Mouse (Mus musculus) left cerebral cortex, postnatal 14 days (tissue): ENCODE data around the gene Npr2. TPM values are rescaled to one million over a fixed set of nuclear protein-coding genes. Genes with fewer than 3 reads are reported as not detected.

Source experiments
- DNase-seq, 2 experiments: peaks; one replicate each; pipeline ENCODE4 v3.0.0; 2021 to 2022; ENCODE audit warnings: low spot score in 2 of 2, mixed read lengths in 1 of 2
- intact Hi-C: fragments of 180-260 bp; cut with DNase I; formaldehyde crosslinking; loops from one replicate; pipeline ENCODE4 v1.15.1; 2025
- total RNA-seq, 2 experiments: library from RNA; stranded (reverse); gene quantifications; 2 replicates each; pipeline ENCODE4 v1.2.3; 2021

Gene Npr2
- total RNA-seq, 2 experiments from 2014 or later: 38.5 to 43.3 TPM

GRCm38 (mm10) chr4:43656339-43657109 lies 24.8 kb downstream of the Npr2 start, which contains the start of gene Hint2:
Gene Hint2, minus strand, starts transcription at chr4:43656466.
- intact Hi-C loops: no loop called here
- peak; percentile 95 to 98 for DNase-seq

DNA sequence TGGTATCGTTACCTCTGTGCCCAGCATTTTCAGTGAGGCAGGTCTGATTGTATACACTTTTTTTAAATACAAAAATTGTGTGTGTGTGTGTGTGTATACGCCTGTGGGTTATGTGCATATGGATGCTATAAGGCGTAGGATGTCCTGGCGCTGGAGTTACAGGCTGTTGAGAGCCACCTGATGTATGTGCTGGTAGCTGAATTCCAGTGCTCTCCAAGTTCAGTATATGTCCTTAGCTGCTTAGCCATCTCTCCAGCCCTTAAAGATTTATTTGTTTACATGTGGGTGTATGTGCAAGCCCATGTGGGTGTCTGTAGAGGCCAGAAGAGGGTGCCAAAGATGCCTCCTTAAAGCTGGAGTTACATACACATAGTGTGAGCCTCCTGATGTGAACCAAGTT lies 25.4 kb downstream of the Npr2 start:
- peak in 1 of 2 experiments; percentile 51 for DNase-seq
- intact Hi-C loops: no loop called here

- DNase-seq: peak in 1 of 2 experiments; percentile 31
- intact Hi-C loops: loop anchor here (1.0 kb wide), 1 partner anchor 36 kb away; no protein-coding TSS in a partner anchor
Observed at GRCm38 (mm10) chr4:43666412-43666811, 34.7 kb downstream of the Npr2 start.

GRCm38 (mm10) chr4:43668782-43669427 lies 37.2 kb downstream of the Npr2 start, which contains the start of the genes Tmem8b and Fam221b:
Gene Tmem8b, plus strand, starts transcription at chr4:43668971.
Gene Fam221b, minus strand, starts transcription at chr4:43669145.
- peak; percentile 88 to 90 for DNase-seq
- intact Hi-C loops: no loop called here

DNA sequence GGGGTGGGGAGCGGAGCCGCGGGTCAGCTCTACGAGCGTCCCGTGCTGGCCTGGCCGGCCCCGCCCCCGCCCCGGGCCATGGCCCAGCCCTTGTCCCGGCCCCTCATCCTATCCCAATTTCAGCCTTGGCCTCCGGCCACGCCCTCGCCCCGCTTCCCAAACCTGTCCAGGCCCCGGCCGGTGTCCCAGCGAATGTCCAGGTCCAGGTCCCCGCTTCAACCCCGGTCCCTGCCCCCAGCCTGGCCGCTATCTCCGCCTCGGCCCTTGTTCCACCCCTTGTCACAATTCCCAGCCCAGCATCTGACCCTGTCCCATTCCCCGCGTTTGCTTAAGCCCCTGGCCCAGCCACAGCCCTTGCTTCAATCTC lies 37.7 kb downstream of the Npr2 start:
- intact Hi-C loops: no loop called here

GRCm38 (mm10) chr4:43672070-43672469 lies 40.3 kb downstream of the Npr2 start:
- intact Hi-C loops: loop anchor here (2.0 kb wide), 1 partner anchor 39 kb away; the partner anchor contains the start of gene Olfr71
- peak; percentile 86 to 91 for DNase-seq

More for the DNA sequence above, 37.7 kb downstream of the Npr2 start:
- DNase-seq: peak in 1 of 2 experiments; percentile 36

DNA sequence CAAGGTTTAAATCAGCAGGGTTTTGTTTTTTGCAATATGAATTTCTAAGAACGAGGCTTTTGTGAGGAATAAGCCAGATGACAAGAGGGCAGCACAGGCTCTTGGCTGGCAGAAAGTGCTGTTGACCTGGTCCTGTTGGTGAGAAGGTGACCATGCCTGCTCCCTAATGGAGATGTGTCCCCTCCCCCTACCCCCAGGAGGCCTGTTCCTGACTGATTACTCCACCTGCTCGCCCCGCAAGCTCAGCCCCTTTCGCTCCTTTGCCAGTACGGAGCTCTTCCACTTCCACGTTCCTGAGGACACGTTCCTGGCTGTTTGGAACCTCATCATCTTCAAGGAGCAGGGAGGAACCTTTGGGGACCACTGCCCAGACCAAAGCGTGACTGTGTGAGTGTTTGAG lies 42.0 kb downstream of the Npr2 start:
- intact Hi-C loops: loop anchor here (2.0 kb wide), 1 partner anchor 37 kb away; the partner anchor contains the start of gene Olfr71
- DNase-seq: no peak

DNA sequence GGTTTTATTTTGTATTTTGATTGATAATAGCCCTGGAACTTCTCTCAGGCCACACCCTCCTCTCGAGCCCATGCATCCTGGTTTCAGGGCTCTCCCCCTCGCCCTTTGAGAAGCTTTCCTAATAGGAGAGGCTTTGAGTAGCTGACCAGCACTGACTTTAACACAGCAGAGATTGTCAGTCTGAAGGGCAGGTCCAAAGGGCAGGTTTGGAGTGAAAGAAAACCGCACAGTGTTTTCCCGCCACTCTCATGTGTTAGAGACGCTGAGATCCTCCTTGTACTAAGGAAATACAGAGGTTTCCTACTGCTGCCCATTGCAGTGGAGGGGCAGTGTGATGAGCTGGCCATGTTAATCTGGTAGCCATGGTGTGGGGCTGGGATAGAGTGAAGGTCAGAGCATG lies 43.2 kb downstream of the Npr2 start:
- intact Hi-C loops: no loop called here

GRCm38 (mm10) chr4:43675608-43676007 lies 43.9 kb downstream of the Npr2 start:
- intact Hi-C loops: no loop called here

More for the DNA sequence above, 43.2 kb downstream of the Npr2 start:
- DNase-seq: no peak

GRCm38 (mm10) chr4:43678541-43678940 lies 46.8 kb downstream of the Npr2 start:
- DNase-seq: no peak
- intact Hi-C loops: no loop called here

More at GRCm38 (mm10) chr4:43675608-43676007, 43.9 kb downstream of the Npr2 start:
- DNase-seq: no peak

GRCm38 (mm10) chr4:43679416-43680043 lies 47.8 kb downstream of the Npr2 start:
- intact Hi-C loops: no loop called here
- no peak for DNase-seq

- no peak for DNase-seq
- intact Hi-C loops: no loop called here
Observed at GRCm38 (mm10) chr4:43690021-43690420, 58.3 kb downstream of the Npr2 start.

DNA sequence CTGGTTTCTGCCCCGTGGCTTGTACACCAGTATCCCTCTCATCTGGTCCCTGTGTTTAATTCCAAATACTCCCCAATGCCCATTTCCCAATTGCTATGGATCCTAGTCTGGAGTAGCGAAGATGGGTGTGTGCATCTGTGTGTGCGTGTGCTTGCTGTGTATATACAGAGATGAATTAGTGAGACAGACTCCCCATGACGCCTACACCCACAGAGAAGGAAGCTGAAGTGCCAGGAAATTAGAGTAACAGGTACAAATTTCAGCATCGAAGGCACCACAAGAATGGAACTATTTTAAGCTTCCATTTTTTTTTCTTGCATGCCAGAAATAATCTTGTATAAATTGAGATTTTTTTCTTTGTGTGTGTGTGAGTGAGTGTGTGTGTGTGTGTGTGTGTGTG lies 59.3 kb downstream of the Npr2 start:
- intact Hi-C loops: no loop called here
- DNase-seq: peak; percentile 28 to 66

GRCm38 (mm10) chr4:43693806-43694241 lies 62.1 kb downstream of the Npr2 start:
- intact Hi-C loops: no loop called here

DNA sequence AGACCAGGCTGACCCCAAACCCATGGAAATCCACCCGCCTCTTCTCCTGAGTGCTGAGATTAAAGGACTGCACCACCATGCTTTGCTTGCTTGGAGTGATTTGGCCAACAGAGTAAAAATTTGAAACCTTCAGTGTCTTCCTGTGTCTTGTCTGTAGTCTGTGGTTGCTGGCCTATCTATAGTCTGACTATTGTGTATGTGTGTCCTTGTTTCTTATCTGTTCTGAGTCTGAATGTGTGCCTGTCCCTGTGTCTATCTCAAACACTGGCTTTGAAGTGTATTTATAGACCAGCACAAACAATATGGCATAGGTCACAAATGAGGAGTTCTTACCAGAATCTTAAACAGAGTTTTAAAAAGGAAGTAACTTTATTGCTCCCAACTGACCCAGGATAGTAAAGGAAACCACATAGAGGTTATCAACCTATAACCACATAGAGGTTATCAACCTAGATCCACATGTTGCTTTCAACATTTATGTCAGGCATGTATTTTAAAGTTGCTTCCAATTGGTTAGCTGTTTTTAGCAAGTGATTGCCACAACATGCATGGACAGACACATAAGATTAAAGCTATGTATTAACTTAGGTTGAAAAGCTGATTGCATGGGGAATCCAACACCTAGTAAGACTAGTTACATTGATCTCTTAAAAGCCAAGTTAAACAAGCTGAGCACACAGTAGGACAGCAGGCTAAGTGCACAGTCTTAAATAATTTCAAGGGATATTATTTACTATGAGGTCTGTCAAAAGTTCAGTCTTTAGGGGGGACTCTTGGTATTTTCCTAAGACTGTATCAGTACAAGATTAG lies 62.9 kb downstream of the Npr2 start:
- intact Hi-C loops: no loop called here
- no peak for DNase-seq

More at GRCm38 (mm10) chr4:43693806-43694241, 62.1 kb downstream of the Npr2 start:
- no peak for DNase-seq

DNA sequence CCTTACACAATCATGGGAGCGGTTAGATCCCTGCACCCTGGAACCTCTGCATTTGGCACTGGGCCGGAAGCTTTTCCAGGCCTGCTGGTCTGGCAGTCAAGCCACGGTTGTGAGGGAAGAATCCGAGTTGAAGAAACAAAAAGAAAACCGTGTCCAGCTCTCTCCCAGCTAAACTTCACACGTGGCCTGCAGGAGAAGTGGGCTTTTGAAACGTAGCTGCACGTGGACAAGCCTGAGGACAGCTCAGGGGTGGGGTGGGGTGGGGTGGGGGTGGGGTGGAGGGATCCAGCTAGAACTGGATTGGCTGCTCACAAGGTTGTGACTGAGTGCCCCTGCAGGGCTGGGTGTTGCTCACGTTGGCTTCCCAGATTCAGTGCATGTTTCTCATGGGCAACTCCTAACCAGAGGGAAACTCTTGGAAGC lies 63.5 kb downstream of the Npr2 start:
- no peak for DNase-seq
- intact Hi-C loops: no loop called here

GRCm38 (mm10) chr4:43696561-43696960 lies 64.8 kb downstream of the Npr2 start:
- DNase-seq: no peak
- intact Hi-C loops: no loop called here

GRCm38 (mm10) chr4:43700707-43701106 lies 69.0 kb downstream of the Npr2 start, which contains the start of gene Olfr70:
Gene Olfr70, minus strand, starts transcription at chr4:43700807.
- intact Hi-C loops: no loop called here

More at GRCm38 (mm10) chr4:43700707-43701106, 69.0 kb downstream of the Npr2 start, which contains the start of gene Olfr70:
- DNase-seq: no peak
